Mouse (Mus musculus): ENCODE measurements around the gene Txnrd1. TPM values are rescaled to one million over a fixed set of nuclear protein-coding genes. Genes with fewer than 3 reads are reported as not detected.

The Txnrd1 gene
- total RNA-seq, 2 experiments from 2014 or later: 50.2 to 53.9 TPM

DNA sequence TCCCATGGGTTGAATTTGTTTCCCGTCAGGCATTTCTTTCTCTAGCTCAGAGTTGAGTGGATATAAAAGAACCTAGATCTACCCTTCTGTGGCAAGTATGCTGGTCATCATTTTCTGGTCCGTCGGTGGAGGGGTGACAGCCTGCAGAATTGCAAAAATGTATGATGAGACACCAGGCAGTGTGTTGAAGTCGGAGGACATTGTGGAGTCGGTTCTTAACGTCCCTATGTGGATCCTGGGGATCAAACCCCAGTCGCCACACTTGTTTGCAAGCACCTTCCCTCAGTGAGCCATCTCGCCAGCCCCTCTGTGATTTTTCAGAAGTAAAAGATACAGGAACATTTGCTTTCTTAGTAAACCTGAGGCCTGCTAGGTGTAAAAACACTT lies 27.2 kb downstream of the Txnrd1 start:
- DNase-seq (ENCODE audit: low spot score in 2 of 2): no peak

DNA sequence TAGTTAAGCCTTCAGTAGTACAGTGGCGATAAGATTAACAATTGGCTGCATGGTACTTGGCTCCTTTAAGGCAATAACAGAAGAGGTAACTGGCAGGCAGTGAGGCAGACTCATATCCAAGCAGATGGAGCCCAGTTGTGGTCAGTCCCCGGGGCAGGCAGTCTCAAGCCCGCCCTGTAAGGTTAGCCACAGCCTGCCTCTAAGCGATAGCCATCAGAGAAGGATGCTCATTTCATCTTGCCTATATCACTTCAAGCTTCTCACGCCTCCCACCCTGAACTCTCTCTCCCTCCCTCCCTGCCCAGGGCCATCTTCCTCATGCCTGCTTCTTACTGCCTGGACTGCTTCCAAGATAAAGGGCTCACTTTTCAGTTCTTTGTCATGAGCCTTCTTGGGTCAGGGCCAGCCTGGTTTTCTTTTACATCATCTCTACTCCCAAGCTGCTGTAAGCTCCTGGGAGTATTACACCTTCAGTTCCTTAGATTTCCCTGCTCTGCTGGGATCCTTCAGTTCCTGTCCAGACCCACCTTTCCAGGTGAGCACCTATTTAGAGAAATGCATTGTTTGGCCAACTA lies 29.4 kb downstream of the Txnrd1 start:
- no peak for DNase-seq (ENCODE audit: low spot score in 2 of 2)

DNA sequence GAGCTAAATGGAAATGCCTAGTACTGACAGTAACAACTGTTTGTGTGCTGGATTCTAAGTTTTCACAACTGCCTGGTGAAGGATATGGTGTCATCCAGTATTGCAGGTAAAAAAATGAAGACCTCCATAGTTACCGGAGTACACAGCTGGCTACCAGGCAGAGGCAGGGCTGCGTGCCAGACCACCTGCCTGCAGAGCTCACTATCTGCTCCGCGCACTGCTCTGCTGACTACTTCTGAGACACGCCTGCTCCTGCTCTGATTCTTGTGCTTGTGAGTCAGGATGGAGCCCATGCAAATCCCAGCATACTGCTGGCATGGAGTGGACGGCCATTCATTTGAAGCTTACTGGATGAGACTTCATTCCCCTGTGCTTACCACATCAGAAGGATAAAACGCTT lies 30.1 kb downstream of the Txnrd1 start:
- DNase-seq (ENCODE audit: low spot score in 2 of 2): no peak

DNA sequence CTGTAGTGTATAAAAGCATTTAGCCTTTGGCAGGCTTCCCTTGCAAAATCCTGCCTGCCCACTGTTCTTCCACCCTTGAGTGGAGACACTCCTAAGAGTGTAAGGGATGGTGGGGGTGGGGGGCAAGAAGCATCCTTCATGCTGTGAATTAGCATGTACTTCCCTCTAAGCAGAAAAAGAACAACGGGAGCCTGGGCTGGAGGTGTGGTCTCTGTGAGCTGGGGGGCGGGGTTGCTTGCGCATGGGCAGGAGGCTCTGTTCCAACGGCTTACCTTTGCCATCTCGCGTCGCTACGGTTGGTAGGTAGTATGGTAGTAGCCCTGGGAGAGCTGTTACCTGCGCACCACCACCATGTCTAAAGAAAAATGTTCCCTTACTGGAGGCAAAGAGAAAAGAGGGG lies 32.6 kb downstream of the Txnrd1 start, which contains the start of gene Eid3:
Gene Eid3 (plus strand): TSS at position 271 of the 400 bp plus-strand sequence.
- DNase-seq (ENCODE audit: low spot score in 2 of 2): no peak

DNA sequence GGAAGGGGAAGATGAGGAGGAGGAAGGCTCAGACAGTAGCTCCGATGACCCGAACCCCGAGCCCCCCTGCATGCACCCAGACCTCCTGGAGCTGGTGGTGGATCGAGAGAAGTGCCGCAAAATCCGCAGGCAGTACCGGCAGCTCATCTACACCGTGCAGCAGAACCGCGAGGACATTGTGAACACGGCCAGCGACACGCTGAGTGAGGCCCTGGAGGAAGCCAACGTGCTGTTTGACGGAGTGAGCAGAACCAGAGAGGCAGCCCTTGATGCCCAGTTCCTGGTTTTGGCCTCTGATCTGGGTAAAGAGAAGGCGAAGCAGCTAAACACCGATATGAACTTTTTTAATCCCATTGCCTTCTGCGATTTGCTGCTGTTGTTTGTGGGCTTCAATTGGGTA lies 33.1 kb downstream of the Txnrd1 start:
- no peak for DNase-seq (ENCODE audit: low spot score in 2 of 2)

DNA sequence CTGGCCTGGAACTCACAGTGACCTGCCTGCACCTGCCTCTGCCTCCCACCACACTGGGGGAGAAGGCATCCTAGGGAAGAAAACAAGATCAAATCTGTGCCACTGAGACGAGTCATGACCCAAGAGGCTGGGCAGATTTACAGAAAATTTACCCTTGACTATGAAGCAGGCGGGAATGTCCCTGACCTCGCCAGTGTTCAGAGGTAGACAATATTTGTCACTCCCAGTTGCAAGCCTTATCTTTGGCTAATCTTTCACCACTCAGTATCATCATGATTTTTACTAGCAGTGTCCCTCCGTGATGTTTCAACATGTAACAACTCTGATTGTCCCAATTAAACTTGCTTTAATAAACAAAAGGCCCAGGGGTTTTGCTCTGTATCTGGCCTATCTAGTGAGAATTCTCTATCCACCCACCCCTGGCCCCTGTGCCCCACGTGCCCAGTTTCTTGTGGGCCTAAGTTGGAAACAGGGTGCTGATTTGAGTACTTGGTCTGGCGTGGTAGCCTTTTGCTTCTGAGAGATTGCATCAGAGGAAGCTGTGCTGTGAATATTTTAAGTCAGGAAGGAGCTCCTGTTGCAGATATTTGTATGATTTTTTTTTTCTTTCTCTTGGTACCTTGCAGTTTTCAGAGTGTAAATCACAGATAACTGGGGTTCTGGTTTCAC lies 34.8 kb downstream of the Txnrd1 start:
- DNase-seq (ENCODE audit: low spot score in 2 of 2): no peak

DNA sequence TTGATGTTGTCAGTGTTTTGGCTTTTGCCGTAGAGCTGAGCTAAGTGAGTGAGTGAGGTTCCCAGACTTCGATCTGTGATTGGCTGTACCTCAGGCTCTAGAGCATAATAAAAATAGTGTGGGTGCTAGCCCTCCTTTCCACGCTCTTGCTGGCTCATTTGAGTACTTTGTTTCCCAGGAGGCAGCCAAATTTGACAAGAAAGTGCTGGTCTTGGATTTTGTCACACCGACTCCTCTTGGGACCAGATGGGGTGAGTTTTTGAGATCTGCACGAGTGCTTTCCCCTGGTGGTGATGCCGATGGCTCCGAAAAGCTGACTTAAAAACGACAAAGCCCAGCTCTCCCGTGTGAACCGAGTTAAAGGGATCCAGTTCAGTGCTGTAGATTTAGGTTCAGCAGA lies 41.7 kb downstream of the Txnrd1 start:
- DNase-seq (ENCODE audit: low spot score in 2 of 2): no peak

DNA sequence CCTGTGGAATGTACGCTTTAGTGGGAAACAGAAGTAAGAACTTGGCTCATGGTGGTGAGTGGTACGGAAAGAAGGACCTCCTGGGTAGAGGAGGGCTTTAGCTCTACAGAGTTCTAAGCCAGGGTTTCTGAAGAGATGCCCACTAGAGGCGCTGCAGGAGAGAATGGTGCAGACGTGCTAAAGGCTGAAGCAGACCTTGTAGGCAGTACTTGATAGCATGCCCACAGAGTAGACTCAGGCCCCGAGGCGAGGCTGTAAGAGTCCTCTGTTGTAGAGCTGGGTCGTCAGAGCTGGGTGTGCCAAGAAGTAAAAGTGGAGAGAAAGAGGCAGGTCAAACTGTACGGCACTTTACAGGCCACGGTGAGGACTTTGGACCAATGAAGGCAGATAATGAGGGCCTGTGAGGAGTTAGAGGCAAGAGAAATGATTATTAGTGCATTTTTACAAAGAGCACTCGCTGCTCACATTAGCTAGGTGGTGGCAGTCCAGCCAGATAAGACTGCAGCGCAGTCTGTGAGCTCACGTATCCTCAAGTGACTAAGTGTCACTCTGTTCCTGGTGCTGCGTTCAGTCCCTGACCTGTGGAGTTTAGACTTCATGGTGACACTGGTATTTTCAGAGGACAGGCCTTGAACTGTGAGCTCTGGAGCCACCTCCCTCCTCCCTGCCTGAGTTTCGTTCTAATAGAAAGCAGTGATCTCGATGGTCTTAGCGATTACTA lies 42.5 kb downstream of the Txnrd1 start:
- peak; percentile 45 to 52 for DNase-seq (ENCODE audit: low spot score in 2 of 2)

DNA sequence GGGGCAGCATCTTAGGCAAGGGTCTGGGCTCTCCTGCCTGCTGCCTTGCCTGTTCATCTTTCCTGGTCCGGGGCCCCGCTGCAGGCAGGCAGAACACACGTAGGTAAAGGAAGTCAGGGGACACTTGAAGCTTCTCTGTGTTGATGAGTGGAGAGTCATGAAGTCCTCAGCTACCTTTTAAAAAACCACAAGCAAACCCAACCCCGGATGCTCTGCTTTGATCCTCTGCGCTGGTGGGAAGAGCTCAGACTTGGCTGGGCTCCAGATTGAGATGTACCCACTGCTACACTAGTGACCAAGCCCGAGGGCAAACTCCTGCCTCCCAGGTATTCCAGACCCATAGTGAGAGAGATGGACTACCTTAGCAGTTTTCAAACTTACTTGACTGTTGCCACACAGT lies 53.6 kb downstream of the Txnrd1 start:
- no peak for DNase-seq (ENCODE audit: low spot score in 2 of 2)

DNA sequence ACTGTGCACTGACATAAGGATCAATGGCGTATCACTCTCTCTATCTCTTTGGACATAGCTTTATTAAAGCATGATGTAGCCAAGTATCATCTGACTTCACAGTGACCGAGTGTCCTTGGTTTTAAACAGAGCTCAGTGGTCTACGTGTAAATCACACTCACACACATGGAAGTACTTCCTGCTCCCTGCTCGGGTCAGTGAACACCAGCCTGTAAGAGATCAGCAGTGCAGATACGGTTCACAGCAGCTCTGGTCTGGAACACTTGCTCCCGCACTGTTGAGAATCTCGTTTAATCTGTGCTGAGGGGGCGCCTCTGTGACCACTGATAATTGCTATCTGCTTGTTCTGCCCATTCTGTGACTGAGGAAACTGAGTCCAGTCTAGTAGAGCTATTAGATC lies 54.8 kb downstream of the Txnrd1 start:
- no peak for DNase-seq (ENCODE audit: low spot score in 2 of 2)

DNA sequence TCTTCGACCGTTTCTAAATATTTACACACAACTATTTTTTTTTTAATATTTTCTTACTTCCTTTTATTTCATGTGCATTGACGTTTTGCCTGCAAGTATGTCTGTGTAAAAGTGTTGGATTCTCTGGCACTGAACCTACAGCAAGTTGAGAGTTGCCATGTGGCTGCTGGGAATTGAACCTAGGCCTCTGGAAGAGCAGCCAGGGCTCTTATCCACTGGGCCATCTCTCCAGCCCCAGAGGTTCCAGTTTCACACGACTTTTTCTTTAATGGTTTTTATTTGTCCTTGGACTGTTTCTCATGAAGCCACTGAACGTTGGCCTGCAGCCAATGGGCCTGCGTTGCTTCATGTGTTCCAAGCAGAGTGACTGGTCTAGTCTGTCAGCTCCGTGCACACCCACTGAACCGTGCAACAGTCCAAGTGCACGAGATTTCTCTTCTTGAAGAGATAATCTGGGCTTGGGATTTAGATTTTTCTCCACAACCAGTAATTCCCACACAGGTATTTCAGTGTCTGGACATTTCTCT lies 55.8 kb downstream of the Txnrd1 start:
- no peak for DNase-seq (ENCODE audit: low spot score in 2 of 2)

DNA sequence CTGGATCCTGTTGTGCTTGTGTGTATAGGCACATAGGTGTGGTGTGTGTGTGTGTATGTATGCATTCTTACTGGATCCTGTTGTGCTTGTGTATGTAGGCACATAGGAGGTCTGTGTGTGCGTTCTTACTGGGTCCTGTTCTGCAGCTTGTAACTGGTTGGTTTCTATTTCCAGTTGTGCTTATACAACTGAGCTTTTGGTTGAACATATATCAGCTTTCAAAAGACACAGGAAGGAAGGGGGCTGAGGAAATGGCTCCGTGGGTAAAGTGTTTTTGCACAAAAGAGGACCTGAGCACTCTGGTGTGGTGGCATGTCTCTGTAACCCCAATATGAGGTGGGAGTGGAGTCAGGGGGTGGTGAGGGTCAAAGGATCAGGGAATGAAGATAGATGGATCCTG lies 57.2 kb downstream of the Txnrd1 start:
- DNase-seq (ENCODE audit: low spot score in 2 of 2): no peak

DNA sequence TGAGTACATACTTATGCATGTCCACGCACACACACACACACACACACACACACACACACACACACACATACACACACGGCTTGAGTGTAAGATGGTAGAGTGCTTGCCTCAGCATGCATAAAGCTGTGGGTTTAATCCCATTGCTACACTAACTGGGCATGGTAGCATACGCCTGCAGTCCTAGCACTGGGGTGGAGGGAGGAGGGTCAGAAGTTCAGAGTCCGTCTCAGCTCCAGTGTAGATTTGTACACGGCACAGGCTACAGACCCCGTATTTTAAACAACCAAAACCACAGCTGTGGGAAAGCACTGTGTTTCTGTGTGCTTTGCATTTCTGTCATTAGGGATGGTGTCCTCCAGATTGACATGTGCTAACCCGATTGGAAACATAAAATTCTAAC lies 57.7 kb downstream of the Txnrd1 start:
- no peak for DNase-seq (ENCODE audit: low spot score in 2 of 2)

DNA sequence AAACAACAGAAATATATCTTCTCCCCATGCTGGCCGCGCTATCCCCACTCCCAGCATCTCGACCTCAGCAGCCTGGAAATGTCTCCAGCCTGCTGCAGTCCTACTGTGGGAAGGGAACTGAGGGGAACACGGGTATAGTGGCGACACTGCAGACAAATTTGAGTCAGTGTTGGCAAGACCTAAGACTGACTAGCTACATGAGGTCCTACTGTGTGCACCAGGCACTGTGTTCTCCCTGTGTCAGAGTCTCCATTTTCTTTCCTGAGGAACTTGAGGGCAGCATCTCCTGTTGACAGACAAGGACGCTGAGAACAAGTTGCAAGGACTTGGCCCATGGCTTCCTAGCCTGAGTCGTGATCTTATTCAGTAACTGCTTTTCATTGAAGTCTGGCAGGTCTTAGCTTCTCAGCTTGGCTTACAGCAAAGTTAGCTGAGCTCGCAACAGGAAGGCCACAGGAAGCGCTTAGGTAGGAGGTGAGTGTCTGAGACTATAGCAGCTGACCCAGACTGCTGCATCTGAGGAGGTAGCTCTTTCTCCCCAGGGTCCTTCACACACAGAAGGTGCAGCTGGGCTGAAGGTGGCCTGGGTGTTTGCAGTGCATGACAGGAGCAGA lies 58.8 kb downstream of the Txnrd1 start:
- DNase-seq (ENCODE audit: low spot score in 2 of 2): no peak

DNA sequence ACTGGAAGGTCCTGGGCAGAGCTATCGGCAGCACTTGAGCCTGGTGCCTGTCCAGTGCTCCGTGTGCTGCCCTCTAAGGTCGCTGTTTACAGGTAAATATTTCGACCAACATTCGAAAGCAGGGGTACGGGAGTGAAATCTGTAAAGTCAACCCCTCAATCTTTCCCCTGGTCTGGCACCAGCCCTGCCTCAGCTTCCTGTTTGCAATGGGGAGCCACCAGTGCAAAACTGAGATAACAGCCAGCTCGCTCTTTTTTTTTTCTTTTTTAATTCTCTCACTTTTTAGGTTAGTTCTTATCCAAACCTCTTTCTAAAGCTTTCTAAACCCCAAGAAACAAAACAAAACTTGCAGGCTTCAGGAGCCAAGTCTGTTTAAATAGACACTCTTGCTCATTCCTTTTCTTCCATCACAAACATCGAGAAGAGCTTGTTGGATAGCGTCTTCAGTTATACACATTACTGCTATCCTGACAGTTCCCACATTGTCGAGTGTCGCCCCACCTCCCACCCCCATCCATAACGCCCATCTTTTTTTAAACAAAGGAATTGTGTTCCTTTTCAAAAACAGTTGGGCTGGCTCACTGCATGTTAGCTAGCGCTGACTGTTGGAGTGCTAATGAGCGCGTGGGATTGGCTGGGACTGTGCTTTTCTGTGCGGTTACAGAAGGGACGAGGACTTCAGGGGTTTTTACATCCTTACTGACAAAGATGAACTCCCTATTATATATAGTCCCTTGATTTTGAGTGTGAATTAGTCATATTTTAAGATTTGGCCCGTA lies 60.3 kb downstream of the Txnrd1 start:
- DNase-seq (ENCODE audit: low spot score in 2 of 2): peak; percentile 57 to 59

DNA sequence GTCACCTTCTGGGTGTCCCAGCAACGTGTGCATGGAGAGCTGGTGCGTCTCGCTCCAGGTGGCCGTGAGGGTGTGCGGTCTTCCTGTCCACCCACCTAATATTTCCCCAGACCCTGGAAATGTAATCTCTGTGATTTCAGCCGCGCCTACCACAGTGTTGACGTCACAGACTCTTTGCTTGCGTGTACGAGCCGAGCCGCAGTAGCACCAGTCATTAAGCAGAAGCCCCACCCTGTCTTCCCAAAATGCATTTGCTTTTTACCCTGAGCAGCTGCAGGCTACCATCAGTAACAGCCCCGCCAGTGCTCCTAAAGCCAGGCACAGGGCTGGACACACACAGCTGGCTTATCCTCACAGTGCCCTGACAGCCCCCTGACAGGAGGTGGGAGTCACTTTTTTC lies 64.2 kb downstream of the Txnrd1 start:
- no peak for DNase-seq (ENCODE audit: low spot score in 2 of 2)

DNA sequence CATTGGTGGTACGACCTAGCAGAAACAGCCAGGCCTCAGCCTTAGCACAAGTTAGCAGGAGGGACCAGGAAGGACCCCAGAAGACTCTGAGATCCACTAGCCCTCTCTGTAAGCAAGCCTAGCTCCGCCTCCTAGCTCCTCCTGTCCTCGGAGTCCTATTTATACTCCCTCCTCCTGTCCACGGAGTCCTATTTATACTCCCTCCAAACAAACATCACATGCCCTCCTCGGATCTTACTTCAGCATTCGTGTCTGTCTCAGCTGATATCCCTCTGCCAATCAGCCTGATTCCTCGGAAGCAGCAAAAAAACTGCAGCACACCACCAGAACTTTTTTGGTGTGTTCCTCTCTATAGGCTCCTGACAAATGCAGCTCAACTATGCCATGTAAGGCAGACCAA lies 65.1 kb downstream of the Txnrd1 start:
- no peak for DNase-seq (ENCODE audit: low spot score in 2 of 2)

DNA sequence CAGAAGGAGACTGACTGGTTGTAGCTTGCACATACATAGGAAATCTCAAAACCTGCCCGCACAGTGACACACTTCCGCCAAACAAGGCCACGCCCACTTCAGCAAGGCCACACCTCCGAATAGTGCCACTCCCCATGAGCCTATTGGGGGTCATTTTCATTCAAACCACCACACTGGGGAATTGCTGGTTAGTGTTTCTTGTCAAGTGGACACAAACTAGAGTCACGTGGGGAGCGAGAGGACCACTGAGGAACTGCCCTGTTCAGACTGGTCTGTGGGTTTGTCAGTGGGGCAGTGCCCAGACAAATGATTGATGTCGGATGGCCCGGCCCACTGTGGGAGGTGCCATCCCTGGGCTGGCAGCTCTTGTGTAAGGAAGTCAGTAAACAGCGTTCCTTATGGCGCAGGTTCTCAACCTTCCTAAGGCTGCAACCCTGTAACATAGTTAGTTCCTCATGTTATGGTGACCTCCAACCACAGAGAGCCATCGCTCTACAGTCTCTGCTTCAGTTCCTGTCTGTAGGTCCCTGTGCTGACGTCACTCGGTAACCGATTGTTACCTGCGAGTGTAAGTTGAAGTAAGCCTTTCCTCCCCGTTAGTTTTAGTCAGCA lies 66.2 kb downstream of the Txnrd1 start:
- no peak for DNase-seq (ENCODE audit: low spot score in 2 of 2)

DNA sequence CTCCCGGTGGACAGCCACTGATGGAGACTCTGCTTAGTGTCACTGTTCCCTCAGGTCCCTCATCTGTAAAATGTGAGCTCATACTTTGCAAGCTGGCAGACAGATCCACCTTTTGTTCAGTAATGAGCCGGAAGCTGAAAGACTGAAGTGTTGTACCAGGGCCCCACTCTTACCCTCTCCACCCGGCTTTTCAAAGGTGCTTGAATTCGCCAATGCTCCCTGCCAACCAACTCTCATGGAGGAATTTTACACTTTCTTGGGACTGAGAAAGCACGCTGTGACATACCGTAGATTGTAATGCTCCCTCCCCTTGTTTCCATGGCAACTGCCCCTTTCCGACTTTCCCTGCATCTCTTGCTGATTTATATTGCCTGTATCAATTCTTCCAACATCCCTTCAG lies 66.8 kb downstream of the Txnrd1 start:
- peak; percentile 24 to 25 for DNase-seq (ENCODE audit: low spot score in 2 of 2)

DNA sequence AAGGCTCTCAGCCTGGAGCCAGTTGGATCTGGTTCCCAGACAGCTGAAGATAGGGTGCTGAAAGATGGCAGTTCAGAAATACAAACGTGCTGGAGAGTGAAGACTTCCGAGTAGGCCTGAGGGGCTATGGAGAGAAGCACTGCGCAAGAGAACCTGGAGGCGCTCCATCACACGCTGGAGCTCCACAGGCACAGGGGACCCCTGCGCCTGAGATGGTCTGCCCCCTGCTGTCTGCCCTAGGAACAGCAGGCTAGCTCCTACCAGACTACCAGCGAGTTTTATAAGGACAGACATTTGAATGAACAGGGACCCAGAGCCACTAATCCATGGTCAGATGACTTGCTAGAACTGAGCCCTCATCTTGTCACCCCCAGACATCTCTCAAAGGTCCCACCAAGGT lies 67.7 kb downstream of the Txnrd1 start:
- DNase-seq (ENCODE audit: low spot score in 2 of 2): peak; percentile 80 to 87

DNA sequence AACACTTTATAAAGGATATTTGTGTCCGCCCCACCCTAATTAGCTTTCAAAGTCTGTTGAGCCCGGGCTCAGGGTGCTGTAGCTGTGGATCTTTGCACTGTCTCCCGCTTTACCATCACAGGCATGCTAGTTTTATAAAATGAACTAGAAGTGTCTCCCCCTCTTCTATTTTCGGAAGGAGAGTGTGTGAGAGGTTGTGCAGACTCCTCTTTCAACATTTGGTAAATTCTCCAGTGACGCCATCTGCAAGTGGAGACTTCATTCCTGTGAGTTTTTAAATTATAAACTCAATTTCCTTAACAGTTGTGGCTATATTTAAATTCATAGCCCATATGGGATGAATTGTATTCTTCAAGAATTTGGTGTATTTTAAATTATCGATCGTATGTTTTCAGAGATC lies 74.8 kb downstream of the Txnrd1 start:
- no peak for DNase-seq (ENCODE audit: low spot score in 2 of 2)

Measured in left cerebral cortex, adult 18-20 months (tissue).